Mouse (Mus musculus) thymus, adult 2 months (tissue): ENCODE measurements at regions not wholly inside any gene's neighbourhood (a gene's known extent, or its start where the extent isn't known, plus 50 kb on each side); places are given as distances from the start of the nearest gene placed in this dataset.

Source experiments
- DNase-seq: peaks from one replicate; pipeline ENCODE4 v3.0.0; 2021
- H3K27ac ChIP-seq: fragments of 200-500 bp; 2 replicates; pipeline ENCODE4 v1.5.1; 2012; ENCODE audit warnings: low read length, control low read depth; ENCODE audit not compliant: control insufficient read depth, insufficient read depth
- H3K27me3 ChIP-seq: fragments of 200-500 bp; 2 replicates; pipeline ENCODE4 v1.6.1; 2012; ENCODE audit warnings: mild to moderate bottlenecking, low read length, moderate library complexity, mixed read lengths; ENCODE audit not compliant: control insufficient read depth, insufficient read depth
- H3K36me3 ChIP-seq: fragments of 200-500 bp; 2 replicates; pipeline ENCODE4 v1.6.1; 2012; ENCODE audit warnings: mild to moderate bottlenecking, low read length, moderate library complexity; ENCODE audit not compliant: control insufficient read depth, insufficient read depth
- H3K4me1 ChIP-seq: fragments of 200-500 bp; replicated peaks from 2 replicates; pipeline ENCODE4 v1.6.1; 2012; ENCODE audit warnings: low read length; ENCODE audit not compliant: control insufficient read depth, insufficient read depth
- H3K4me3 ChIP-seq: fragments of 200-500 bp; 2 replicates; pipeline ENCODE4 v1.5.1; 2012; ENCODE audit warnings: mild to moderate bottlenecking, low read length, control low read depth, moderate library complexity; ENCODE audit not compliant: control insufficient read depth, insufficient read depth
- CTCF ChIP-seq: fragments of 200-500 bp; IDR thresholded peaks from 2 replicates; pipeline ENCODE4 v1.5.1; 2012; ENCODE audit warnings: mild to moderate bottlenecking, control low read depth, low read length, moderate library complexity, borderline replicate concordance; ENCODE audit not compliant: control insufficient read depth, poor library complexity, insufficient read depth; ENCODE audit errors: extremely low read depth
- POLR2A ChIP-seq: fragments of 200-500 bp; IDR thresholded peaks from 2 replicates; pipeline ENCODE4 v1.6.1; 2012; ENCODE audit warnings: mild to moderate bottlenecking, low read length, control low read depth, moderate library complexity; ENCODE audit not compliant: control insufficient read depth, poor library complexity, insufficient read depth; ENCODE audit errors: extremely low read depth
- WGBS: fragments of 180-500 bp; shearing (Covaris S2); methylation state at CpG from one replicate; pipeline ENCODE4 v1.1.7; 2018; 5-methylcytosine and 5-hydroxymethylcytosine counted together

- H3K4me1 ChIP-seq = no peaks in the 10 kb centered on the region
- H3K36me3 ChIP-seq = no peaks in the 10 kb centered on the region
- peak; percentile 1 for DNase-seq
- no peak overlapping the region for H3K4me3 ChIP-seq
- WGBS = 58% methylated on average over 4 of the region's 4 CpGs
- TF ChIP-seq POLR2A (no peak), CTCF (no peak)
- no peak overlapping the region for H3K27ac ChIP-seq
- no peaks in the 10 kb centered on the region for H3K27me3 ChIP-seq
Observed at GRCm38 (mm10) chr15:30029257-30029899, 143.0 kb upstream of the Ctnnd2 start.

GRCm38 (mm10) chr15:30035367-30035766 lies 137.0 kb upstream of the Ctnnd2 start:
- H3K4me1 ChIP-seq = no peaks in the 10 kb centered on the region
- TF ChIP-seq CTCF (no peak), POLR2A (no peak)
- no peaks in the 10 kb centered on the region for H3K27me3 ChIP-seq
- no peak overlapping the region for H3K4me3 ChIP-seq
- DNase-seq = no peak
- 94% methylated on average over 2 of the region's 2 CpGs for WGBS
- no peaks in the 10 kb centered on the region for H3K36me3 ChIP-seq
- no peak overlapping the region for H3K27ac ChIP-seq

- DNase-seq = no peak
- 77% methylated on average over 5 of the region's 5 CpGs for WGBS
- Histone ChIP-seq H3K27ac (no peak overlapping the region), H3K4me3 (no peak overlapping the region), H3K27me3 (no peaks in the 10 kb centered on the region), H3K4me1 (no peaks in the 10 kb centered on the region), H3K36me3 (no peaks in the 10 kb centered on the region)
- no peak for TF ChIP-seq CTCF
- no peak for TF ChIP-seq POLR2A
Observed at GRCm38 (mm10) chr15:30050851-30051250, 121.5 kb upstream of the Ctnnd2 start.

- TF ChIP-seq POLR2A (no peak), CTCF (no peak)
Observed at GRCm38 (mm10) chr15:30059808-30060207, 112.6 kb upstream of the Ctnnd2 start.

GRCm38 (mm10) chr15:30060505-30061342 lies 111.7 kb upstream of the Ctnnd2 start:
- Histone ChIP-seq H3K4me3 (no peak overlapping the region), H3K27ac (no peak overlapping the region), H3K36me3 (no peaks in the 10 kb centered on the region), H3K4me1 (no peaks in the 10 kb centered on the region), H3K27me3 (no peaks in the 10 kb centered on the region)
- 76% methylated on average over 3 of the region's 3 CpGs for WGBS
- no peak for DNase-seq
- no peak for TF ChIP-seq CTCF

More at GRCm38 (mm10) chr15:30059808-30060207, 112.6 kb upstream of the Ctnnd2 start:
- WGBS = 79% methylated on average over 7 of the region's 7 CpGs
- H3K4me3 ChIP-seq = no peak overlapping the region
- no peak for DNase-seq
- H3K27ac ChIP-seq = no peak overlapping the region
- H3K4me1 ChIP-seq = no peaks in the 10 kb centered on the region
- H3K27me3 ChIP-seq = no peaks in the 10 kb centered on the region
- no peaks in the 10 kb centered on the region for H3K36me3 ChIP-seq

GRCm38 (mm10) chr15:30071668-30072067 lies 100.7 kb upstream of the Ctnnd2 start:
- DNase-seq = no peak
- no peak overlapping the region for H3K27ac ChIP-seq
- no peaks in the 10 kb centered on the region for H3K4me1 ChIP-seq
- 63% methylated on average over 2 of the region's 2 CpGs for WGBS
- H3K27me3 ChIP-seq = no peaks in the 10 kb centered on the region
- H3K4me3 ChIP-seq = no peak overlapping the region
- no peak for TF ChIP-seq POLR2A
- TF ChIP-seq CTCF = no peak
- no peaks in the 10 kb centered on the region for H3K36me3 ChIP-seq
